Mouse (Mus musculus): ENCODE data around the gene Slx4. TPM values are rescaled to one million over a fixed set of nuclear protein-coding genes. Genes with fewer than 3 reads are reported as not detected.

Slx4 gene
- polyA plus RNA-seq (2017; shearing (Covaris generic)), result 36.7 TPM

DNA sequence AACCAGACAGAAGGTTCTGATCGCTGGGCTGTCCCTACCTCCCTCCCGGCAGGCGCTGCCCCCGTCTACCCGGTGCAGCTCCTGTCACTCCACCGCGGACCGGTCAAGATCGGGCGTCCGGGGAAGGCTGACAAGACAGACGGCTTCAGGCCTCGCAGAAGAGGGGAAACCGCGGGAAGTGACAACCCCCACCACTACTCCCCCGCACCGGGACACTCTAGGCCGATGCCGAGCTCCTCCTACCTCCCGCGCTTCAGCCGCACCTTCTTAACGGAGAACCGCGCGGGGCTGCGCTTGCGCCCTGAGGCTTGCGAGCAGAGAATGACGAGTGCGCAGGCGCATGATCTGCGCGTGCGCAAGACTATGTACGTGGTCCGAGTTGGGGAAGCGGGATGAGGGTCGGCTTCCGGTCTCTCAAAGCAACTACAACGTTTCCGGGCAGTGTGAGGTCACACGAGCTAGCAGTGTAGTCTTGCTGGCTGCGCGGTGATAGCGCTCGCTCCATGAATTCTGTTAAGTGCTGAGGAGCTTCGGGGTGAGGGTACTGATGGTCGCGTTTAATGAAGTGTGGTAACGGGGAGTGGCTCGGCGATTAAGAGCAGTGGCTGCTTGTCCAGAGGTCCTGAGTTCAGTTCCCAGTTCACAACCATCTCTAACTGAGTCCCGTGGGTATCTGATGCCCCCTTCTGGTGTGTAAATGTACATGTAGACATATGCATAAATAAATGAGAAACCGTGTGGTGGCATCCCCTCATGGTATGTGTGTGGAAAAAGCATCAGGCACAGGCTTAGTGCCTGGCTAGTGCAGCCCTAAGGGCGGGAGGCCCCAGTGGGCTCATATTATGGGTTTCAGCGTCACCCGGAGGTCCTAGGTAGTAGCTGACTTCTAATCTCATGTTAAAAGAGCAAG, at the start of gene Slx4:
TSS of gene Slx4 (minus strand) at position 282 of the 910 bp plus-strand sequence.

DNA sequence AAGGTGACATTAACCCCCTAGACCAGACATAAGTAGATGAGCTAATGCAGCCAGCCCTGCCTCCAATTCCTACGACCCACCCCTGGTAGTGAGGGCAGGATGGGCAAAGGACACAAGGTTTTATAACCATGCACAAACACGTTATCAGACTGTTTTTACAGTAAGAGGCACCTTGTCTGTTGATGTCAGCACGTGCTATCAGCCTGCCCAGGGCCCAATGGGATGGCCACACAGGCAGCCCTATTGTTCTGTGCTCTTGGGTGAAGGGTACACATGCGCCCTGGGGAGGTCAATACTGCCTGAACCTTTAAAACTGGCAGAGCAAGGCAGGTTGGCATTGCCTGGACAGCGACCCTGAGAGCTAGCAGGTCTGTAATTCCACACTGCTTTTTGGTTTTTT, 33.2 kb upstream of the Slx4 start, which contains the start of gene Dnase1:
TSS of gene Dnase1 (plus strand) at position 136 of the 400 bp plus-strand sequence.

DNA sequence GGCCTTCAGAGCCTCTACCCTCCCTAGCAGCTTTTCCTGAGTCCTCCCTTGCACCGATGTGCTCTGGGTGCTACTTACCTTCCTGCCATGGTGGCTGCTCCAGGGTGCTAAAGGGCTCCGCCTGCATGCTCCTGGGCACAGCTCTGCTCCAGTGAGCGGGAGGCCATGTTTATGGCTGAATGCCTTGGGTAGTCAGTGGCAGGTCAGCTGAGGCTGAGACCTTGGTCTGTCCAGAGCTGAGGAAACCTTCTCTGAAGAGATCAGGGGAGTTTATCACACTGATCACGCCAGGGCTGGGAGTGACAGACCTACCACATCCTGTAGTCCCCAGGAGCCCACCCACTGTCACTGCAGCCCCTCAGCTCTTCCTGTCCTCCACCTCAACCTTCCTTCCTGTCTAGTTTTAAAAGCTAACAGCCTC, 27.3 kb downstream of the Slx4 start, which contains the start of gene Nlrc3:
TSS of gene Nlrc3 (minus strand) at position 382 of the 421 bp plus-strand sequence.

Other genes starting within 250 kb of the Slx4 start
- gene Olfr15, start 172.9 kb downstream of the Slx4 start, polyA plus RNA-seq (2017; shearing (Covaris generic)), result 0.19 TPM
- gene Zfp174, start 156.5 kb downstream of the Slx4 start, polyA plus RNA-seq (2017; shearing (Covaris generic)), result 0.50 TPM
- 87.3 TPM for gene Naa60, start 131.4 kb downstream of the Slx4 start, polyA plus RNA-seq (2017; shearing (Covaris generic))
- 10.5 TPM for gene Zfp597, start 119.2 kb downstream of the Slx4 start, polyA plus RNA-seq (2017; shearing (Covaris generic))
- not detected for gene Gm20695, start 119.1 kb downstream of the Slx4 start, polyA plus RNA-seq (2017; shearing (Covaris generic))
- gene 1700037C18Rik, start 95.1 kb downstream of the Slx4 start, polyA plus RNA-seq (2017; shearing (Covaris generic)), result 6.5 TPM
- 9.6 TPM for gene Cluap1, start 95.0 kb downstream of the Slx4 start, polyA plus RNA-seq (2017; shearing (Covaris generic))
- 55.6 TPM for gene Nlrc3, start 27.1 kb downstream of the Slx4 start, polyA plus RNA-seq (2017; shearing (Covaris generic))
- gene Dnase1, start 33.2 kb upstream of the Slx4 start, polyA plus RNA-seq (2017; shearing (Covaris generic)), result 8.9 TPM
- 63.1 TPM for gene Trap1, start 74.1 kb upstream of the Slx4 start, polyA plus RNA-seq (2017; shearing (Covaris generic))
- 43.8 TPM for gene Crebbp, start 210.2 kb upstream of the Slx4 start, polyA plus RNA-seq (2017; shearing (Covaris generic))

Data from naive thymus-derived CD4-positive, alpha-beta T cell, adult 5 months (primary cell).